Mouse (Mus musculus) testis, postnatal 14 days (tissue): Measurements from ENCODE around the gene Gkn3.

Experiments used
- DNase-seq: peaks from one replicate; pipeline ENCODE4 v3.0.0; 2021; ENCODE audit warnings: low spot score

Gene Gkn3

DNA sequence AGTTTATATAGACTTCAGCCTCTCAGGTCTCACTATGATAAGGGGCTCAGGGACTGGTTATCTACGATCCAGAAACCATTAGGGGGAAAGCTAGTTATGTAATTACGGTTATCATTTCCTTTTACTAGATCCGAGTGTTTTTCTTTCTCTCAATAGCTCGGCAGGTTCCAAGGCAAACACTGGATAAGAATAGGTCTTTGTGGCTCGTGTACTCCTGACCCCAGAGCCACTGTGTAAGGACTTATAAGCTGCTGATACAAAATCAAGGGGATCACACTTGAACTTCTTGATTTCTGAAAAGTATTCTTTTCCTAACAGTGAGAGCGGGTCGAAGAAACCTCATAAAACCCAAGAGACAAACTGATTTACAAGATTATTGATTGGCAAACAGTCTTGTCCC is at the start of gene Gkn3:
Gene Gkn3, minus strand, starts transcription at position 59 of the 400 bp plus-strand sequence.
- no peak for DNase-seq

DNA sequence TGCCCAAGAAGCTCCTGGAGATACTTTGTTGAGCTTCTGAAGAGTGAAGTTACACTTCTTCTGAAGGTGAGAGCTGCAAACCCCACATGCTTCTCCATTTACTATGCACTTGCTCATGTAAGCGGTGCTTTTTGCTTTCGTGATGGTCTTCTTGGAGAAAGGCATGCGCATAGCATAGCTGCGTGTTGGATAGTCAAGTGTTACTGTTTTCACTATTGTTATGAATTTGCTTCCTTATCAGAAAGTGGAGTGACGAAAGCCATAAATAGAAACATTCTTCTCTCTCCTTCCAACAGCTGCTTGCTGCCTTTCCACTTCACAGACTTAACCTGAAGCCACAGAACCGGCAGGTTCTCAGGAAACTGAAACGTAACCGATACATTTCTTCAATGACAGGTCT is 48.0 kb upstream of the Gkn3 start:
- no peak for DNase-seq

DNA sequence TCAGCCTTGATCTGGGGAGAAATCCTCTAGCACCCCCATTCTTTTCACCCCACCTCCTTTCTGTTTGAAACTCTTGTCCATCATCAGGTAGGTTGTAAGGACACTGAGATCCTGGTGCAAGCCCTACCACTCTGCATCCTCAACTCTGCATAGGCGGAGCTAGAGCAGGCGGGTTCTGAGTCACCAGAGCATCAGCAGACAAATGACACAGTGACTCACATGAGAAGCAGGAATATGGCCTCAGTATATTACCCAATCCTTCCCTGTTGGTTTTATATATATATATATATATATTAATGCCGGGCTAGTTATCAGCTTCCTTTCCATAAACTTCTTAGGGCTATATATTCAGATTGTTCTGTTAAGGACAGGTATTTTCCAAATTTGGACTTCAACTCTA is 47.1 kb upstream of the Gkn3 start:
- DNase-seq = no peak

DNA sequence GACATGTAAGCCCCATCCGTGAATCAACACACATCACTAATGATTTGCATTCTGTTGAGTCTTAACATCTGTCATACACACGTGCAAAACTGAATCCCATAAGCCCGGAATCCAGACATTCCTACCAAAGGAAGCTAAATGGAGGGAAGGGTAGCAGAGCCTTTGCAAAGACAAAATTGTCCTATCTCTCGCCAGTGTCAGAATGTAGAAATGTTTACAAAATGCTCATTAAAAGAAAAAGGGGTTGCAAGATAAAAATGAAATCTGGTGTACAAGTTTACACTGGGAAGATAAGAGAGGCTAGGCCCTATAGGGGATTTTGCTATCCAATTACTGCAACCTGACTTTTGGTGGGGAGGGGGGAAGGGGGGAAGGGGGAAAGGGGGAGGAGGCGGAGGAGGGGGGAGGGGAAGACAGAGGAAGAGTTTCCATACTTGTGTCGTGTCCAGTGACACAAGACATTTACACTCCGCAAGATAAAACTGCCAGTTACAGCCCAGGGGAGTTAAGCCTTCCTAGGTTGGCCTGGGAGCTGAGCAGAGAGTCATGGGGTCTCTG is 39.8 kb upstream of the Gkn3 start, which contains the start of gene Bmp10:
Gene Bmp10, plus strand, starts transcription at position 508 of the 558 bp plus-strand sequence.
- no peak for DNase-seq

DNA sequence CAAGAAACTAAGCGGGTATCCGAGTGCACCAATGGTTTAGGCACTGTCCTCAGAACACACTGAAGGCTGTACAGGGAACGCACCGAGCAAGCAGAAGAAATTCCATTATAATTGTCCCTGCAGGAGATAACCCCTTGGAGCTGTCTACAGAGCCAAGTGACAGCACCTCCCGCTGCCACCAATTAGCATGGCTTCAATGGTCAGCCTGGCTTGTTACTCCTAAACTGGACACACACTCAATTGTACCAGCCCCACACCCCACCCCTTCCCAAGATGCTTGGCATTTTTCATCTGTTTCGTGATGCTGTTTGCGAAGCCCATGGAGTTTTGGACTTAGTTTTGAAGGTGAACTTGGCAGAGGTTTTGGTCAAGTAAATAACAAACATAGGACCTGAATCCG is 38.9 kb upstream of the Gkn3 start:
- DNase-seq = no peak

DNA sequence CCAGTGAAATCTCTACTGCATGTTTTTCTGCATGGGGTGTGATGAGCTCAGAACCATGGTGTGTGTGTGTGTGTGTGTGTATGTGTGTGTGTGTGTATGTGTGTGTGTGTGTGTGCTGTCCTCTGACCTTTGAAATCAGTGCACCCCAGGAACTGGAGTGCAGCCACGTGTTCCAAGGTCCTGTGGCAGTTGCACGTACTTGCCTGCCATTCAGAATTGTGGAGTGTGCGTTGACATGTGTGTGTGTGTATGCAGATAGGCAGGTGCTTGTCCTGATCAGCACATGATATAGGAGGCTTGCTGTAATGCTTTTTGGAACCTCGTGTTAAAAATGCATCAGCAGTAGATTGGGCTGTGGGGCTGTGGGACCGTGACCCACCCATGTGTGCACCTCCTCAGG is 38.2 kb upstream of the Gkn3 start:
- DNase-seq = no peak

DNA sequence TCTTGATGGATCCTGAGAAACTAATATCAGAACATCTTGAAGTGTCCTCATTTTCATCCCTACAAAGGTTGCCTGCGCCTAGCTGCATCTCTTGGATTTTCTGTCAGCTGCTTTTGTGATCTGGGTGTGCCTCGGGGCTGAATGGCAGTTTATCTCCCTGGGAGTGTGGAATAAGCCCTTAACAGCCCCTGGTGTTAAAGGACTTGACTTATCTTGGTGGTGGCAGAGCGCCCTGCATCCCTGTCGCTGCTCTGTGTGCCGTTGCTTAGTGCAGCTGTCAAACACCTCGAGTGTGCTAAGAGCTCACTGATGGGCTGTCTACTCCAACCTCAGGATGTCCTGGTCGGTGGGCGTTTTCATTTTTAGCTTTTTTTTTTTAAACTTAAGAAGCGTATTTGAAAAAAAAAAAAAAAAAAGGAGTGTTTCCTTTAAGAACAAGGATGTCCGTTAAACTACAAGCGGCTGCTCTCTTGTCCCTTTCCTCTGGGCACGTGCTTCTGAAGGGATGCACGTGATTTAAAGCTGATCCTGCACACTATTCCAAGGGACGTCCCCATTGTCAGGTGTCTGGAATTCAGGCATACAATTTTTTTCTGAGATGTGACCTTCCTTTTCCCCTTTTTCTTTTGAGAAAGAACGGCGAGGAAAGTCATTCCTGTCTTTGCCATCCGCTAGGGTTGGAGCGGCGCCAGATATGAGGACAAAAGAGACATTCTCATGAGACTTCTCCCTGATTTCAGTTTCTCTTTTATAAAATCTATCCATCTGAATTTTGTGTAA is 35.5 kb upstream of the Gkn3 start:
- no peak for DNase-seq

DNA sequence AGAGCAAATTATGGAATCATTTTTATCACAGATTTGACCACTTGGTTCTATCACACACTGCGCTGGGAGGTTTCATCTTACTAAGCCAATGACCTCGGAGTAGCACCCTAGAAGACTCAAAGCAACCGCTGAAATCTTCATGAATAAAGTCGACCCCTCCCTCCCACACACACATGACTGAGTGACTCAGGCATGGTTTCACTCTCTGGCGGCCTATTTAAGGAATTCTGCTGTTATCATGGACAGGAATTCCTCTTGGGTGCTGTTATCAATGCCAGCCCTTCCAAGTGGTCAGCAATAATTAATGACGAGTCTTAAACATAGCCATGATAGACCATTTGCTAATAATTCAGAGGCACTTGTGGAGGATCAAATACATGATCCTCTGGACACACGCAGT is 33.6 kb upstream of the Gkn3 start:
- no peak for DNase-seq

DNA sequence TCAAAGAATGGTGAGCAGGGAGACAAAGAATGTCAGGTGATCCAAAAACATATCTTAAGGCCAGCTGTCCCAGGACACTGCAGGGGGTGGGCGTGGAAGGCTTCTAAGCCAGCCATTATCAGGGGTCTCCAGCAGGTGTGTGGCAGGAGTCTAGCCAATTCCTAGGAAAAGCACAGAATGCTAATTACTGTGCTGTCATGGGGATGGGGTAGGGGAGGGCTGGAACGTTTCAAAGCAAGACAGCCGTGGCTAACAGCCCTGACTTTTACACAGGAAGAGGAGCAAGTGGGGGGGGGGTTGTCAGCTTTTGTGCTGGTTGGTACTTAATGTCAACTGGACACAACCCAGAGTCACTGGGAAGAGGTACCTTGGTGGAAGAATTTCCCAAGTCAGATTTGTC is 23.3 kb upstream of the Gkn3 start:
- DNase-seq = no peak

DNA sequence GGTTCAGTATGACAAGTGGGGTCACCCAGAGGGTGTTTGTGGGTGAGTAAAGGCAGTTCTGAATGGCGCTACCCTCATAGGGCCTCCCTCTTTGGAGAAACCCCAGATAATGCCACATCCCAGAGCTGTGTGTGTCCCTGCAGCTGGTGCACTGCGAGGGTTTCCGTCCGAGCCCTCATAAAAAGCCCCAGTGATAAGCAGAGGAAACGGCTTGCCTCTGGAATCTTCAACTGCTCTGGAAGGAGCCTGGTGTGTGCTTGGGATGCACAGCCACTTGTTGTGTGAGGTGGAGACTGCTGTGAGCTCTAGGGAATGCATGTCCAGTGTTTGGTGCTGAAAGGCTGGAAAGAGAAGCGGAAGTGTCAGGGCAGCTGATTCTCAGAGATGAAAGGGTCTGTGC is 12.7 kb upstream of the Gkn3 start:
- no peak for DNase-seq

DNA sequence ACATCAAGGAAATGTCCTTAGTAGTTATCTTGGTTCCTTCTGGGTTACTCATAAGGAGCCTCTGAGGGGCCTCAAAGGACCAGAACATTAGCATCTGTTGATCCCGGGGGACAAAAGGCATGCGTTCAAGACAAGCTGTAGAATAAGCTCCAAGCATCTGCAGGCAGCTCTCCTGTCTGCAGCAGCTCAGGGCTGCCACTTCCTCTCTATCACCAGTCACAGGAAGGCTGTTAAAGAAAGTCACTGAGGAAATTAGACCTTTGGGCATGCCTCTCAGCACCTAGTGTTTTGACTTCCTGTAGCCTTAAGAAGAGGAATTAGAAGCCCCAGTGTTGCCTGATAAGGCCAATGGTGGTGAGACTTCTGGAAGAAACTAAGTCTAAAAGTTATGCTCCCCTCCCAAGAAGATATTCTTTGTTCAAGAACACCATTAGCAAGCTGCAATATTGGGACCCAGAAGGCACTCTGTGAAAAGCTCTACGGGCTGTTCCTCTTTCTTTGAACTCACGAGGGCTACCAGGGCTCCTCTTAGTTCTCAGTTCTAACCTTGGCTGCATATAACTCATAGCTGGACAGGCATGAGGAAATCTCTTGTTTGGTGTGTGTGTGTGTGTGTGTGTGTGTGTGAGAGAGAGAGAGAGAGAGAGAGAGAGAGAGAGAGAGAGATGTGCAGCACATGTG is 11.3 kb upstream of the Gkn3 start:
- DNase-seq = no peak

DNA sequence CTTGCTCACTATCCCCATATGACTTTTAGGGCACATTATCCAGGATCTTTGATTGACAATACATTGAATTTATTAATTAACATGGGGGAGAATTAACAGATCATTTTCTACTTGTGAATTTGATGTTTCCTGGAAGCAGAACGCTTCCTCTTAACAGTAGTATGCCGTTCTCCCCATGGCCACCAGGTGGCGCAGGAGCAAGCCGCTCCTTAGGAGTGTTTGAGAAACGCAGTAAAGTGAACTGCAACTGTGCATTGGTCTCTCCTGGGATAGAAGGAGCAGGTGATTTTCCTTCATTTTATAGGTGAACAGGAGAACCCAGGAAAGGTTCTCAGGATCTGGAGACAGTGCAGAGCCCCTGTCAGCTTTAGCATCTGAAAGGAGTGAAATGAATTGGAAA is 10.4 kb upstream of the Gkn3 start:
- peak; percentile 38 for DNase-seq

DNA sequence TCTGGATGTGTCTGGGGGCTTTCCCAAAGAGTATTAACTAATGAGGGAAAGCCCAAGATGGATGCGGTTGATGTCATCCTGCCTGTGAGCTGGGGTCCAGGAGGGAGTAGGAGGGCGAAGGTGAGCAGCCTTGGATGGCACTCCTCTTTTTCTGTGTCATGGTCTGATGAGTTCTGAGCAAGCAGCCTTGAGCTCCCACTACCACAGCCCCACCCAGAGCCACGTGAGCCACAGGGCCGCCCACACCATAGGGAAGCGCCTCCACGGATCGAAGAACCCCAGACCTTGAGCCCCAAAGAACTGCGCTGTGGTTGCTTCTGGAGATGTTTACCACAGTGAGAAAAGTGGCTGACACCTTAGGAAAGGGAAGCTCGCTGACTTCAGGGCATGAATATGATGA is 6.0 kb upstream of the Gkn3 start:
- no peak for DNase-seq

DNA sequence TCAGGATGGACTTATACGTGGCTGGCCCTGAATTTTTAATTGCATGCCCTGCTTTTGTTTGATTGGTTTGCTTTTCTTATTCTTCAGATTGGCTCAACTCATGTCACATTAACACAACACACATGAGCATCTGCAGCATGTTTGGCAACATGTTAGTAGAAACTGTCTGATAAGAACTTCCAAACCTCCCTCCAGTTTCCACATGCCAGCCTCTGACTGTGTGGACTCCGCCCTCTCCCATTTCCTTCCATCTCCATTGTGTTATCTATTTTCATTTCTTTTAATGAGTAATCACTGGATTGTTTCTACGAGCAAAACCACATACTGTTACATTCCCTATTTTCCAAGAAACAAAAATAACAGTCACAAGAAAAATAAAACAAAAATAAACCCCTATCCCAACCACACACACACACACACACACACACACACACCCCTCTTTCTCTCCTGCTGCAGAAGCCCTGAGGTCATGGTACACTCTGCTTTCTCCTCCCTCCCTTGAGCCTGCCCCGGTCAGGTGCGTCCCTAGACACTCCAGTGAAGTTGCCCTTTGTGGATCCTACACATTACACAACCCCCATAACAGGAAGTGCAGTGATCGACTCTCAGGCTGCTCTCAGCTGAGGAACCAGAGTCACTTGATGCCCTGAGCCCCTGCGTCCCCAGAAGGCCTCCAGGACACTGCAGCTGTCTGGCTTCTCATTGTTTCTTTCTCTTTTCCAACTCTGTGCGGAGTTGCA is 4.9 kb upstream of the Gkn3 start:
- no peak for DNase-seq

DNA sequence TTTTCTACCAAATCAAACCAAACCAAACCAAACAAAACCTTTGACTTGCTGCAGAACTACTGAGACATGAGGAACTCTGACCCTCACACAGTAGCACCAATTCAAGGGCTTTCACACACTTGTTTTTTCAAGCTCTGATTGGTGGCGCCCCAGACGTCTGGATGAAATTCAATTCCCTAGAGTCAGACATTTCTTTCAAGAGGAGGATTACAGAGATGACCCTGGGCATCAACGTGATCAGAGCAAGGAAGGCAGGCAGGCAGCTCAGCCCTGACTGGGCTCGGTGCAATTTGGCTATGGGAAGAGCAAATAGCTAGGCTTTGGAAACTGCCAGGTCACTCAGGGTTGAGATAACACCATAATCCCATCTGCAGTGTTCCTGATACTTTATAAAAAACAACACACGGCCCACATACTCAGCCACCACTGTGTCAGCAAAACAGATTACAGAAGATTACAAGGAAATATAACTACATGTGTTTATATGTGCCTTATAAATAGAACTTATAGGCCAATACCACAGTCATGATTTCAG is 787 bp upstream of the Gkn3 start:
- no peak for DNase-seq

DNA sequence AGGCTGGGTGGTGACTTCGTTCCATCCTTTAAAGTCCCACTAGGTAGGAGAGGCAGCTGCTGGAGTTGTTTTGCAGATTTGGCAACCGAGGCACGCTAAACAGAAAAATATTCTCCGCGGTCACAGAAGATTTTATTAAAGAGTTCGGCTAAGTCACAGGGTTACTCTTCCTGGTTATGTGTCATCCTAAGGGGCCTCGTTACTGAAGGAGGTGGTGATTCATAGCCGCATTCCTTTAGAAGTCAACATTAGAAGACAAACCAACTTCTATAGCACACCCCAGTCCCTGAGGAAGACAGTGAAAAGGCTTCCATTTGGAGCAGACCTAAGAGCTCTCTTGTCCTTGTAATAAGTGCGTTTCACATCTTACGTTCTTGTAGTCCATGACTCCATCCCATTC is 2.1 kb downstream of the Gkn3 start:
- DNase-seq = no peak

DNA sequence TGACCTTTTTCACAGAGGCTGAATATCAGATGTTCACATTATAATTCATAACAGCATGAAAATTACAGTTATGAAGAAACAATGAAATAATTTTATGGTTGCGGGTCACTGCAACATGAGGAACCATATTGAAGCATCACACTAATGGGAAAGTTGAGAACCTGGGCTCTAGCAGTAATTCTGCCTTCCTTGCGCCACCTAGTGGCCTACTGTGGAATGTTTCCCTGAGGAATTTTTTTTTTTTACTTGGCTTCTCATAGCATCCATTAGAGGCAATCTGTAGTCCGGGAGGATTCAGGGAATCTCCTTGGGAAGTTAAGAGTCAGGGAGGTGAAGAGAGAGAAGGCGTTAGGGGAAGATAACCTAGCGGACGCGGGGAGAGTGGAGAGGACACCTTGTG is 2.5 kb downstream of the Gkn3 start:
- peak; percentile 19 for DNase-seq

DNA sequence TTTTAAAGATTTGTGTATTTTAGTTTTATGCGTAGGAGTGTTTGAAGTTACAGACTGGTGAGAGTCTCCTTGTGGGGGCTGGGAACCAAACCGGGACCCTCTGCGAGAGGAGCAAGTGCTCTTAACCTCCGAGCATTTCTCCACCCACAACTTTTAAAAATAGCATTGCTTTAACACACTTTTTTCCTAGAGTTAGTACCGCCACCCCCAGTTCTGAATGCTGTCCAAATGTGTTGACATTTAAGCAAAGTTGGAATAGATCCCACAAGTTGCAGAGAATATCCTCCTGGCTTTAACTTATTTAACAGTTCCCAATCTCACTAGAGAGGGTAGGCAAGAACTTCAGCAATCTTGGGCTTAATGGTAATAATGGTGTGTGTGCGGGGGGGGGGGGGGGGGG is 4.0 kb downstream of the Gkn3 start:
- no peak for DNase-seq

DNA sequence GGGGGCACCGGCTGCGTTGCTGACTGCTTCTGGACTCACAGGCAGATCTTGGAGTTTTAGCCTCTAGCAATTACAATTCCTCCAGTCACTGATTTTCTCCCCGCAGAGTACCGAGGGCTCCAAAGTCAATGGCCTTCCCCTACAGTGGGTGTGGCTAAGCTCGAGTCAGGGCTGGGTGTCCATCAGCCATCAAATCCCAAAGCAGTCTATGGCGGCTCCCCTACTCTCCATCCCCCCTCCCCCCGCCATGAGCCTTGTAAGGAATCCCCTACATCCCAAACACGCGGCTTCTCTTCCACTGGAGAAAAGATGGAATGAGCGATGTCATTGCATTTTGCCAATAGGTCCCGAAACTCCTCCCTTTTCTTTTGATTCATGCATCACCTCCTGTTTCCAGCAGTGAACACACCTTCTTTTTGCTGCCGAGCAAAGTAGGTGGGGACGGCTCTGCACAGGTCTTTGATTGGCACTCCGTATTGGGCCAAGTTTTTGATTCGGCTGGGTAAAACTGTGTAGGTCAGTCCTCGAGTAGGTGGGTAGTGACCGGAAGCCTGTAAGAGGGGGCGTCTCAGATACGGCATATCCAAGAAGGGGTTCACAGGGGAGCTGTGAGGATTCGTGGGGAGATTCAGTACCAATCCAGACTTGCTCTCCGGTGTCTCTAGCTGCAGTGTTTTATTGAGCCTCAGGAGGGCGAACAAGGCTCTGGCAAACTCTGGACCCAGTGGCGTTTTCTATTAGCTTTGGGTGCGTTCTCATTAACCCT is 4.6 kb downstream of the Gkn3 start:
- DNase-seq = no peak

DNA sequence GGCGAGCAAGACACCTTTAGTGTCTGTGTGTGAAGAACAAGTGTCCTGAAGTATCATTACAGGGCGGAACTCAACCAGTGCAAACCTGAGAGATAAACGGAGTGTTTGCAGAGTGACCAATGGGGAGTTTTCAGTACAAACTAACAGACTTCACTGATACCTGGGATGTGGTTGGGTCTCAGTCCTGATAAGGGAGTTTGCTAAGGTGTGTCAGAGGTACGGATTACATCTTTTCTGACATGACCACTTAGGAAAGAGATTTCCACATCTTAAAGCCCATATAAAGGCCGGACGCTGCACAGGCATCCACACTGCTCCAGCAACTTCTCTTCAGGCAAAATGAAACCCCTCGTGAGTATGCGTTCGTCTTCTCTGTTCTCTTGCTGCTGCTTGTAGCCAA is 15.7 kb downstream of the Gkn3 start, which contains the start of gene Gkn2:
Gene Gkn2, plus strand, starts transcription at position 301 of the 400 bp plus-strand sequence.
- DNase-seq = no peak

DNA sequence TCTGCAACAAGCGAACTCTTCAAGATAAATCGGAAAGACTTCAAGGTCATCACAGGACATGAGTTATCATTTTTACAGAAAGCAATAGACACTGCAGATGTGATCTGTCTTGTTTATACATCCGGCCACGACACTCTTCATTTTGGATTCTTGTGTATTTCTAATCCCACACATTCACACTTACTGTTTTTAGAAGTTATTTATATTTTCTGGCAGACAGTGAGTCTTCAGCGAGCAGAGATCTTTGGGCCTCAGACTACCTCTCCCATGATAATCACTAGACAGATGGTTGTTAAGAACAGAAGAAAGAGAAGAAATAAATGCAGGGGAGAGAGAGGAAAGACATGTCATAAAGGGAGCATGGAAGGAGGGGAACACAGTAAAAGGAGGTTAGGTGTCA is 19.5 kb downstream of the Gkn3 start:
- DNase-seq = no peak

DNA sequence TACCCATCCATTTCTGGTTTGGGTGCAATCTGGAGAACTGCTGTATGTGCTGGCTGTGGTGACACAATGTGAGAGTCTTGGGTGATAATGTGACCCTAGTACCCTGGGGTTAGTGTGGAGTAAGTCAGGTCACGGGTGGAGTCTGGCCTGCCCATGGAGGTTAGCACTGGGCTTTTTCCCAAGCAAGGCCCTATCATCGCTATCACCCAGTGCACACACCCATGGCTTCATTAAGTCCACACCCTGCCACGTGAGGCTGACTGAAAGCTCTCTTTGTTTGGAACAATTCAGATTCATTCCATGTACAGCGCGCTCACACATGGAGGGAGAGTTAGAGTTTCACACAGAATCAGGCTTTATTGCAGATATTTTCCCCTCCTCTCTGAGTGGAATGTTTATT is 34.3 kb downstream of the Gkn3 start:
- DNase-seq = no peak
